Mouse (Mus musculus) lung, adult 2 months (tissue): ENCODE data around the gene Tjp1. TPM values are rescaled to one million over a fixed set of nuclear protein-coding genes. Genes with fewer than 3 reads are reported as not detected.
A peak's percentile ranks its signal among the peaks of the same experiment; 100 is the strongest.

Experiments
- DNase-seq: peaks from one replicate; pipeline ENCODE4 v3.0.0; 2022
- H3K4me1 ChIP-seq: fragments of 200-500 bp; 2 replicates; pipeline ENCODE4 v1.6.1; 2011; ENCODE audit warnings: low read length; ENCODE audit not compliant: control insufficient read depth, insufficient read depth
- H3K4me3 ChIP-seq: fragments of 200-500 bp; replicated peaks from 2 replicates; pipeline ENCODE3; 2011; ENCODE audit warnings: low read depth, mild to moderate bottlenecking, control low read depth, low read length; ENCODE audit errors: extremely low read depth
- CTCF ChIP-seq: fragments of 200-500 bp; IDR thresholded peaks from 2 replicates; pipeline ENCODE4 v1.5.1; 2011; ENCODE audit warnings: mild to moderate bottlenecking, low read length, control low read depth; ENCODE audit not compliant: insufficient read depth
- POLR2A ChIP-seq: fragments of 200-500 bp; IDR thresholded peaks from 2 replicates; pipeline ENCODE4 v1.6.1; 2011; ENCODE audit warnings: low read depth, mild to moderate bottlenecking, control low read depth, low read length, borderline replicate concordance; ENCODE audit errors: extremely low read depth
- WGBS: fragments of 180-500 bp; shearing (Covaris S2); methylation state at CpG from one replicate; pipeline ENCODE4 v1.1.7; 2018; 5-methylcytosine and 5-hydroxymethylcytosine counted together
- polyA plus RNA-seq: library from polyadenylated mRNA; depleted of rRNA; stranded (reverse); fragments of >200 nt; gene quantifications from 2 replicates; pipeline ENCODE4 v1.2.3, GENCODE M21; 2012

The Tjp1 gene
- polyA plus RNA-seq, 1 experiment: 64.8 TPM

DNA sequence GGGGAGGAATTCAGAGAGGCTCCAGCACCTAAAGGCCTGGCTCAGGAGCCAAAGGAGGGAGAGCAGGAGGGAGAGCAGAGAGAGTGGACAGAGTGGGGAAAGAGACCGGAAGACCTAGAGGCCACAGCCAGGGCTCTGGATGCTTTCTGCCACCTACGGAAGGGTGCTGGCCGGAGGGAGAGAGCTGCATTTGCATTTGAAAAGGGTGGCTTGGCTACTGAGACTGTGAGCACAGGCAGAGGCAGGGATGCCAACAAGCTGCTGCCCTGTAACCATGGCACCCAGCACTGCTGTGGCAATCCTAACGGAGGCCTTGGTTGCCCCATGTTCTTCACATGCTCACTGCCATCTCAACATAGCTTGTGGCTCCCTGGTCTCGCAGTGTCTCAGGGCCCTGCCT is 77.4 kb downstream of the Tjp1 start:
- TF ChIP-seq CTCF (no peak), POLR2A (no peak)
- Histone ChIP-seq H3K4me3 (no peak overlapping the region), H3K4me1 (peaks cover 1% of the 10 kb centered on the region)
- DNase-seq: no peak
- whole genome bisulfite sequencing: 71% methylated on average over 5 of the region's 5 CpGs

DNA sequence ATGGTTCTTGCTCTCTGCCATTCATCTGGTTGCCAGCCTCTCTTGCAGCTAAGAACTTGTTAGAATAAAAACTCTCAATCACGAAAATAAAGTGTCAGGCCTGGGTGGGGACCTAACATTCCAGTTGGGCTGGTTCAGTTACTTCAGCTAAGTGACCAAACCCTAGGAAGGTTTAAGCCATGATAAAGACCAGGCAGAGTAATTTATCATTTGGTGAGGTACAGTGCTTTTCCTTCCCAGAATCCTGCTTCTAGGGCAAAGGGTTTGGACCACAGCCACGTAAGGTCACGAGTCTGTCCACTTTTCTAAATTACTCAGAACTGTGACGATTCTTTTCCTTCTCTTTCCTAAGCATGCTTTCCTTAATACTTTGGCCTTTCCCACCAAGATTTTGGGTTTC is 86.1 kb downstream of the Tjp1 start:
- no peak for DNase-seq
- TF ChIP-seq CTCF (no peak), POLR2A (no peak)
- Histone ChIP-seq H3K4me3 (no peak overlapping the region), H3K4me1 (peaks cover 2% of the 10 kb centered on the region; the same call in 1 of the 2 replicates)
- 59% methylated on average over 4 of the region's 4 CpGs for WGBS

DNA sequence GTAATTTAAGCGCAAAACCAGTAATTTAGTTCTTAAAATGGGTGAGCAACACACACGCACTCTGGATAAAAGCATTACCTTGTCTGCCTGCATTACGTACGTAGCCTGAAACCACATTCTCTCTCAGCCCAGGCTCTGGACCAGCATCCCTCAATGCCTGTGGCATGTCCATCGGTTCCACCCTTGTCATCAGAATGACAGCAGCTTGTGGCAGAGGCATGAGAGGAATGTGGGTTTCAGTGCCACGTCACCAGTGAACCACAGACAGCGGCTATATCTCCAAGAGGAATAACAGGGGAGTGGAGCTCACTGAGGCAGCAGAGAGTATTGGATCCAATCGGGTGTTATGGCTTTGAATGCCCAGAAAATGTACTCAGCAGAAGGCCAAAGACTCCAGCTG is 88.1 kb downstream of the Tjp1 start:
- WGBS: 85% methylated on average over 8 of the region's 8 CpGs
- H3K4me3 ChIP-seq: no peak overlapping the region
- peaks cover 2% of the 10 kb centered on the region; the same call in 1 of the 2 replicates for H3K4me1 ChIP-seq
- TF ChIP-seq CTCF: no peak
- DNase-seq: no peak

DNA sequence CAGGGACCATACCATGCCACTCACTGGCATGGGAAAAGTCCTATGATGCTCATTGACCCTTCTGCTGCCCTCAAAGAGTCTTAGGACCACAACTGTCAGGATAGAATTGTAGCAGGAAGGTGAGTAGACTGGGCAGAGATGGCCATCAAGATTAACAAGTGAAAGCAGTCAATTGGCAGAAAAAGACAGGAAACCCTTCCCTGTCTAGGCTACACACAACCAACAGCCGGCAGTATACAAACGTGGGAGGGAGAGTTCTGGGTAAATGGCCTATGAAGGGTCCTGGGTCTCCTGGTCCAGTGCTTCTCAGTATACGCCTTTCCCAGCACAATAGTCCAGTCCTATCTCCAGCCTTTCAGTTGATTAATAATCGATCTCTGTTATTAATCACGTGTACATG is 89.4 kb downstream of the Tjp1 start:
- Histone ChIP-seq H3K4me3 (no peak overlapping the region), H3K4me1 (peaks cover 2% of the 10 kb centered on the region; the same call in 1 of the 2 replicates)
- 52% methylated on average over 5 of the region's 5 CpGs for WGBS
- DNase-seq: no peak
- TF ChIP-seq POLR2A: no peak
- TF ChIP-seq CTCF: no peak

DNA sequence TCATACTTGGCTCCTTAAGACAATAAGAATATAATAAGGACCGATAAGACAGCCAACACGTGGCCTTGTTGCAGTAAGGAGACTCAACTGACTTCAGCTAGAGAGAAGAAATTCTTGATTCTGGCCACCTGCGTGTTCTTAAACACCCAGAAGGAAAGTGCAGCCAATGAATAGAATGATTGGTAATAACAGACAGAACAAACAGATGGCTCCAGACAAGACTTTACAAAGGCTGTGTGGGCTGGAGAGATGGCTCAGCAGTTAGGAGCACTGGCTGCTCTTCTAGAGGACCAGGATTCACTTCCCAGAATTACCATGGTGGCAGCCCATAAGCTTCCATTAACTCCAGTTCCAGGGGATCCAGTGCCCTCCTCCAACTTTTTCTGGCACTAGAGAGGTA is 90.7 kb downstream of the Tjp1 start:
- no peak overlapping the region for H3K4me3 ChIP-seq
- WGBS: 72% methylated on average over 3 of the region's 3 CpGs
- peaks cover 2% of the 10 kb centered on the region; the same call in 1 of the 2 replicates for H3K4me1 ChIP-seq
- DNase-seq: no peak
- TF ChIP-seq CTCF (no peak), POLR2A (no peak)

DNA sequence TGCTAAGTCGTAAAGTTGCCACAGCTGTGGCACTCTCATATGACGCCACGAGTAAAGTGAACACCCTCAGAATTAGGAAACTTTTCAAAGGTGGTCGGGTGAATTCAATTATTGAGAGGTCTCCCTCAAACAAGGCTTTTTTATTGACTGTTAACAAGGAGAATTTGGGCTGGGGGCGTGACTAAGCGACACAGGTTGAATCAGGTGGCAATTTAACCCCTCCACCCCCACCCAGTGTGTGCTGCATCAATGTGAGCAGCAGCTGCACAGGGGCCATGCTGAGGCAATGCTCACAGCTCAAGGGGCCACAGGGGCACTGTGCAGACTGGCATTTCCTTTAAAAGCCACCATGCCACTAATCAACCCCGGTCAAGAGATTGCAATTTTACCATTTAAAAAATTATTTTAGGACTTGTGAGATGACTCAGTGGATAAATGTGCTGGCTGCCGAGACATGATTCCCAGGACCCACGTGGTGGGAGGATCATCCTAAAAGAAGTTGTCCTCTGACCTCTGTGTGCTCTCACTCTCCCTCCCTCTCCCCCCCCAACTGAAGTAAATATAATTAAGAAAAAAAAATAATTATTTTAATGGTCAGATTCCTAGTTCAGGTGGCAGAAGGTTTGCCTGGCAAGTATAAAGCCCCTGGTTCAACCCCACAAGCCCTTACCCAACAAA is 96.4 kb downstream of the Tjp1 start:
- WGBS: 50% methylated on average over 9 of the region's 9 CpGs
- no peak for DNase-seq
- no peak for TF ChIP-seq CTCF
- TF ChIP-seq POLR2A: no peak
- Histone ChIP-seq H3K4me1 (peaks cover 2% of the 10 kb centered on the region), H3K4me3 (no peak overlapping the region)

DNA sequence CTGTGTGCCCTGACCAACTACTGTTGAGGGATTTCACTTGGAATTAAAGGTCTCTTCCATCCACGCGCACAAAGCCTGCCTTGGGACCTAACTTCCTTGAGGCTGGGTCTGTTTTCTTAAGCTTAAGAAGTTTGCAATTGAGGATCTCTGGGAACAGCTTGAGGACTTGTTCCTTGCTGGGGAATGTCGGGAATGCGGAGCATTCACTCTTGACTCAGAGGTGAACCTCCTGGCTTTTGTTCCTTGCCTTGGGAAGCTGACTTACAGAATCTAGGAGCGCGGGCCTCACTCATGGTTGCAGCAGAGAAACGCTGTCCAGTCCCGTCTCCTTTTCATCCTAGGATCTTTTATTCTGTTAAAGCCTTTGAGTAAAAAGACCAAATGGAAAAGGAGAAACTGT is 97.2 kb downstream of the Tjp1 start:
- H3K4me3 ChIP-seq: no peak overlapping the region
- peak; percentile 51 for DNase-seq

DNA sequence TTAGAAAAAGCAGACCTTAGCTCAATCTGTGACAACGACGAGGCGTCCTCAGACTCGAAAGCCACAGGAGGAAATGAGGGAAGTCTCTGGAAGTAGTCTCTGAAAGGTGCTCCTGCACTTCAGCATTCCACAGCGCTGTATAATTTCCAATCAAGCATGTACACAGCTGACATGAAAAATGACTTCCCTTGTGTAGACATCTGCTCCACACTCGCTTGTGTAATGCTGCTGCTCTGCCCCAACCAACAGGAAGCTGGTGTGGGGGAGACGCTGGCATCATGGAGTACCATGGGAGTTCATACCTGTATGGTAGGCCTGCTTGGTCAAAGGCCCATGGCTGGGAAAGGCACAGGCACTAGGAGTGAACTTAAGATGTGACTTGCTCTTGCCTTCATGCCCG is 103.1 kb downstream of the Tjp1 start:
- WGBS: 25% methylated on average over 8 of the region's 8 CpGs
- no peak for TF ChIP-seq POLR2A
- TF ChIP-seq CTCF: no peak
- no peak for DNase-seq
- Histone ChIP-seq H3K4me3 (no peak overlapping the region), H3K4me1 (peaks cover 17% of the 10 kb centered on the region)

More for the DNA sequence above, 97.2 kb downstream of the Tjp1 start:
- TF ChIP-seq CTCF (no peak), POLR2A (no peak)
- 41% methylated on average over 8 of the region's 8 CpGs for WGBS
- peaks cover 2% of the 10 kb centered on the region for H3K4me1 ChIP-seq

DNA sequence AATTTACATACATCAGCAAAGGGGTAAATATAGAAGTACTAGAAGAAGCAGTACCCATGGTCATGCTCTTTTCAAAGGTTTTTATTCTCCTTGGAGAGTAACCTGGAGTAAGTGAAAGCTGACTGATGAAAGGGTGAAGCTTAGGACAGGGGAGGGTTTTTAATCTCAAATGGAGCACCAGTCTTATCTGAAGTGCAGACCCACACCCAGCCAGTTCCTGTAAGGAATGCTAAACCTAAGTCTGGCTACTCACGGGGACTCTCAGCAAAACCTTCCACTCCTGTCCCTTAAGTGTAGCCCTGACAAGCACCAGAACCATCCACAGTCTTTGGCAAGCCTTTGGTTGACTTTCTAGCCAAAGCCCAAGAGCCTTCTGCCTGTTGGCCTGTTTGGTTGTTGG is 105.1 kb downstream of the Tjp1 start:
- WGBS: 41% methylated on average over 1 of the region's 1 CpGs
- Histone ChIP-seq H3K4me1 (peaks cover 34% of the 10 kb centered on the region), H3K4me3 (no peak overlapping the region)
- no peak for DNase-seq
- no peak for TF ChIP-seq CTCF
- TF ChIP-seq POLR2A: no peak

DNA sequence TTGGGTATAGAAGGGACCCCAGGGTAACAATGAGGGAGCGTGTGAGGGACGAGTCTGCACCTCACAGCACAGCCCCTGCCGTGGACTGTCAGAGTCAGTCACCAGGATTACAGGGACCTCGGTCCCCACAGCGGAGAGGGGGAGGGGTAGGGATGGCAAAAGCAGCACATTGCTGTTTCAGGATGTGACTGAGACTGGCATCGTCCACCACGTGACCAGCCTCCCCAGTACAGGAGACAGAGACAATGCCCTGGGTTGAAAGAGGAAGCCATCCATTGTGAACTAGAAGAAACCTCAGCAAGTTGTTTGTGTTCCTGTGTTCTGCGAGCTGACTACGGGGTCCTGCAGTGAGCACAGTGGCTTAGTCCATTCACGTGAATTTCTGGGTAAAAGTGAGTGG is 106.1 kb downstream of the Tjp1 start:
- Histone ChIP-seq H3K4me3 (no peak overlapping the region), H3K4me1 (peaks cover 39% of the 10 kb centered on the region)
- 34% methylated on average over 10 of the region's 10 CpGs for WGBS
- DNase-seq: no peak
- TF ChIP-seq POLR2A (no peak), CTCF (no peak)

DNA sequence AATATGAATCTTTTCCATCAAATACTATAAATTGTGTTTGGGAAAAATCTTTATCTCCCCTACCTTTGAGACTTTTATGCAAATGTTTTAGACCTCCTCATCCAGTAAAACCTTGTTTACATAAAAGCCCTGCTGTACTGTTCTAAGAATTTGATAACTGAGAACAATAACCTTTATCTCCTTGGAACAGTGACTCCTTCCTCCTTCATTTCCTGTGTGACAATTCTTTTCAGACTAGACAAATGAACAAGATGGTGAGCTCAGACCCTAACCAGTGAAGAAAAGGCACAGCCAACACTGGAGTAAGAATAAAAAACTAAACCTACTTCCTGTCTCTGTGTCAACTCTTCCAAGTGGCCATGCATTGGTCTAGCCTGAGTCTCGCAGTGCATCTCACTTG is 107.7 kb downstream of the Tjp1 start:
- Histone ChIP-seq H3K4me1 (peaks cover 42% of the 10 kb centered on the region), H3K4me3 (no peak overlapping the region)
- TF ChIP-seq POLR2A (no peak), CTCF (no peak)
- 59% methylated on average over 1 of the region's 1 CpGs for WGBS
- DNase-seq: no peak
